Mouse (Mus musculus): ENCODE data around the gene Olfml3. TPM values are rescaled to one million over a fixed set of nuclear protein-coding genes. Genes with fewer than 3 reads are reported as not detected.

Olfml3 gene
- 2.7 and 2.8 TPM in 2 replicates for polyA plus RNA-seq (2015; fragmentation: Nextera tagmentation; extraction: Ambion mirVana)

DNA sequence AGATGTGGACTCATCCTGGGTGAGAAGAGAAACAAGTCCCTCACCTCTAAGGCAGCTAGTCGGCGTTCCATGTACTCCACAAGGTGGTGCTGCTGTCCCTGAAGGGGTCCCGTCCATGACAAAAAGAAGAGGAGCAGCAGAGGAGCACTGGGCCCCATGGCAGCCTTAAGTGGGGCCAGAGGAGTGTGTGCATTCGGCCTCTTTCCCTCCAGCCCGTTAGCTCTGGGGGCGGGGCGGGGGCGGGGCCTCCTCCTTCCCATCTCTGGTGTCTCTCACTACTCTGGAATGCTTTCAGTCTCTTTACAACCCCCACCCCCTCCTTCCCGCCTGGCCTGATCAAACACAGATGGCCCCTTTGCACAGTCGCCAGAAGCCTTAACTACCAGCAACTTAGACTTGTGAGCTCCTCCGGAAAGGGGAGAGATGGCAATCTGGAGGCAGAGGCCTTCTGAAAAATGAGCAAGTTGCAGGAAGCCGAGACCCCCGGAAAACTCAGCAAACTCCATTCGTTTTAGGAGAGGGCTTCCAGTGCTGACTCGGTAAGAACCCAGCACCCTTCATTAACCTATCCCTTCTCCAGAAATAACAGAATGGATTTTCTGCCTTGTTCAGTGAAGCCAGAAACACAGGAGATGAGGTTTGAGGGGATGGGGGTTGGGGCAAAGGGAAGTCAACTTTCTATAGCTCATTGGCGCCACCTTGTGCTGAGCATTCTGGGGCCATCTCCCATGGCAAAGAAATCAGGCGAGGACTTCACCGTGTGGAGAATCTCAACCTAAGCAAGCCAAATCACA is at the start of gene Olfml3:
Olfml3 (minus strand) TSS at position 224 of the 794 bp plus-strand sequence.
- DNase-seq (peak; percentile 47), ATAC-seq (ENCODE audit: low read depth) (peak; percentile 75)
- H3K4me1 ChIP-seq (replicated peaks) = peaks cover 37% of the 10 kb centered on the region
- H3K4me3 ChIP-seq (replicated peaks) = peak within 1 kb of the TSS; percentile 47
- 3% methylated on average over 18 of the region's 18 CpGs for WGBS (ENCODE audit: insufficient replicate concordance)
- no peak within 1 kb of the TSS for H3K9ac ChIP-seq
- peak within 1 kb of the TSS; percentile 68 for H3K27ac ChIP-seq
- H3K27me3 ChIP-seq = no peaks in the 10 kb centered on the region
- H3K36me3 ChIP-seq = peaks cover 38% of the 10 kb centered on the region
- H3K9me3 ChIP-seq (replicated peaks) = no peaks in the 10 kb centered on the region
- peak within 1 kb of the TSS; percentile 69 for H3K4me2 ChIP-seq

DNA sequence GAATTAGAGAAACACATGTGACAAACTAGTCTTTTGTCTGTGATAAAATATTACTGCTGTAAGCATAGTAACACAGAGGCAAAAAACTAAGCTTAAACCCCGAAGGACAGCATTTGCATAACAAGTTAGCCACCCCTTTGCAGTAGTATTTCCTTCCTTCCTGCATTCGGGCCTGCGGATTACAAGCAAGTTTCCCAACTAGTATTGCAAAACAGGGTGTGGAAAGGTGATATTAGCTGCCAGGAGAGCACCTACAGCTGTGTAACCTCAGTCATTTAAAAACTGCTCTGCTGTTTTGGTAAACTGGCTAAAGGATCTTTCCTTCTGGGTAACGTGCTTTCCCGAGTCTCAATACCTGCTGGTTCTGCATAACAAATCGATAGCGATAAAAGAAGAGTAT is 49.4 kb upstream of the Olfml3 start:
- 42% methylated on average over 7 of the region's 7 CpGs for WGBS (ENCODE audit: insufficient replicate concordance)

DNA sequence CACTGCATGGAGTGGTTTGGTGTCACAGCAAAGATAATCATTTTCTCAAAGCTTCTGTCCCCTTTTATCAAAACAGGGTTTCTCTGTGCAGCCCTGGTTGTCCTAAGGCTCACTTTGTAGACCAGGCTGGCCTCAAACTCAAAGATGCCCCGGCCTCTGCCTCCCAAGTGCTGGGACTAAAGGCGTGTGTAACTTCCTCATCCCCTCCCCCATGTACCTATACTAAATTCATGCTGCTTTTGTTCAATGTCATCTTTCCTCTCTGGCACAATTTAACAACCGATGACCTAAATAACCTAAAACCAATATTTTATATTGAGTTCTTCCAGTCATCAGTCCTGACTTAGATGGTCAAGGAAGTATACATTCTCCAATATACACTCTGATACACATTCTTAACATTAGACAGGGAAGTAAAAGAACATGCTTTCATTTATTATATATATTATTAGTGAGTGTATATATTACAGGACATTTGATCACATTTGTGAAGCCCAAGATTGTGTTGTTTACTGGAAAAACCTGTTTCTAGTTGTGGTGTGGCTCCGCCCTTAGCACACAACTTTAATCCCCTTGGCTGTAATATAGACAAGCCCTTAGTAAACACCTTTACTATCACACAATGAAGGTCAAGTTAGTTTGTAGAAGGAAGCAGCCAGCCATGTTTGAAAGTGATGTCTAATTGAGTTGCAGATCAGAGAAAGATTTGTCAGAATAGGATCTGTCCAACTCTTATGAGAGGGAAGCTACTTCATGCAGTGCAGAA is 45.2 kb upstream of the Olfml3 start:
- WGBS (ENCODE audit: insufficient replicate concordance) = 52% methylated on average over 4 of the region's 4 CpGs

More for the DNA sequence above, 49.4 kb upstream of the Olfml3 start:
- Histone ChIP-seq H3K4me2 (peak overlapping the region; percentile 76), H3K36me3 (peaks cover 15% of the 10 kb centered on the region), H3K27me3 (no peaks in the 10 kb centered on the region), H3K27ac (peak overlapping the region; percentile 54), H3K9ac (no peak overlapping the region), H3K9me3 (replicated peaks) (no peaks in the 10 kb centered on the region), H3K4me3 (replicated peaks) (0 out of 2 replicates have a peak overlapping the region, but pooled peaks have one; percentile 7), H3K4me1 (replicated peaks) (peaks cover 79% of the 10 kb centered on the region)
- no peak for ATAC-seq (ENCODE audit: low read depth)
- no peak for DNase-seq

DNA sequence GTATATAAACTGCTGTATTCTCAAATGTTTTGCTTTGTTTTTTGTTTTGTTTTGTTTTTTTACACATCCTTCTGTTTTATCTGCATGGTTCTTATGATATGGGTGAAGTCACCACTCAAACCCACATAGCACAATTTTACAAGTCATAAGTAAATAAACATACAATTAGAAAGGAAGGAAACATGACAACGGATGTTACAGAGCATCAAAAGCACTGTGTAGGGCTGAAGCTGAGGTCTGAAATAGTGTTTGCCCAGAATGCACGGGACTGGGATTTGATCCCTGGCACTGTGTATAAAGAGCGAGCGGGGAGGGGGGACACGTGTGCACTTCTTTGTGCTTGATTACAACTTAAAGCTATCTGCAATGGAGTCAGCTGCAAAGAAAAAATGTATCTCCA is 43.0 kb upstream of the Olfml3 start:
- Histone ChIP-seq H3K9me3 (replicated peaks) (no peaks in the 10 kb centered on the region), H3K4me1 (replicated peaks) (peaks cover 76% of the 10 kb centered on the region), H3K27ac (no peak overlapping the region), H3K4me3 (replicated peaks) (no peak overlapping the region), H3K9ac (no peak overlapping the region), H3K27me3 (no peaks in the 10 kb centered on the region), H3K4me2 (no peak overlapping the region), H3K36me3 (peaks cover 35% of the 10 kb centered on the region)
- 81% methylated on average over 5 of the region's 5 CpGs for WGBS (ENCODE audit: insufficient replicate concordance)
- DNase-seq (no peak), ATAC-seq (ENCODE audit: low read depth) (no peak)

More for the DNA sequence above, 45.2 kb upstream of the Olfml3 start:
- H3K9me3 ChIP-seq (replicated peaks) = no peaks in the 10 kb centered on the region
- H3K36me3 ChIP-seq = peaks cover 19% of the 10 kb centered on the region
- H3K4me1 ChIP-seq (replicated peaks) = peaks cover 95% of the 10 kb centered on the region
- H3K27me3 ChIP-seq = no peaks in the 10 kb centered on the region
- ATAC-seq (ENCODE audit: low read depth) = no peak
- H3K27ac ChIP-seq = peak overlapping the region; percentile 9
- no peak overlapping the region for H3K4me3 ChIP-seq (replicated peaks)
- H3K4me2 ChIP-seq = no peak overlapping the region
- H3K9ac ChIP-seq = peak overlapping the region; percentile 39; the same call in 1 of the 2 replicates
- DNase-seq = no peak

DNA sequence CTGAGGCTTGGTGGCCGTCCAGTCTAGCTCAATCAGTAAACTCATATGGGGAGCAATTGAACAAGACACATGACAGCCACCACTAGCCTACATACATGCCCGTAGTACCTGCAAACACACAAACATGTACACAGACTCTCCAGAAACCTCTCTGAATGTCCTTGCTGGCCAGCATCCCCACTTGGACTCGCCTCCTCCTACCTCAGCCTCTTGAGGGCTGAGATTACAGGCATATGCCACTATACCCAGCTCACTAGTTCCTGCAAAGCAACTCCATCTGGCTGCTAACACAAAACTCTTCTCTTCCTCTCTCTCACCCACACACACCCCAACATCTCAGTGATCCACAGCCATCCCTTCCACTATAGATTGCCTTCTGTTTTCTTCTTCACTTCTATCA is 42.5 kb upstream of the Olfml3 start:
- ATAC-seq (ENCODE audit: low read depth) (no peak), DNase-seq (no peak)
- H3K4me1 ChIP-seq (replicated peaks) = peaks cover 72% of the 10 kb centered on the region
- H3K27me3 ChIP-seq = no peaks in the 10 kb centered on the region
- WGBS (ENCODE audit: insufficient replicate concordance) = 75% methylated on average over 3 of the region's 3 CpGs
- no peak overlapping the region for H3K9ac ChIP-seq
- no peaks in the 10 kb centered on the region for H3K9me3 ChIP-seq (replicated peaks)
- H3K27ac ChIP-seq = no peak overlapping the region
- no peak overlapping the region for H3K4me3 ChIP-seq (replicated peaks)
- H3K4me2 ChIP-seq = no peak overlapping the region
- H3K36me3 ChIP-seq = peaks cover 40% of the 10 kb centered on the region

DNA sequence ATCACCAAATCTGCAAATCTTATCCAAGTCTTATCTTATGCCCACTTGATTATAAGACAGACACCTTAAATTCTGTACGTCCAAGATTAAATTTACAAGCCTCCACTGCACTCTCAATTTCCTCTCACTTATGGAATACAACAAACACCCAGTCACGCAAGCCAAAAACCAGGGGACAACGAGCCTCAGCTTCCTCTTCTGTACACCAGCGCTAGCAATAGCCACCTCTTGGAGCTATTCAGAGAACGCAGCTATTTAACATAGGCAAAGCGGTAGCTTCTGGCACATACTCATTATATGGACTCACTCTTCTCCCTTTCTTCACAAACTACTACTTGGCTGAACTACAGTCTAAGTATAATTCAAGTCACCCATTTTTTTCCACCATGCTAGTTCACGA is 41.4 kb upstream of the Olfml3 start:
- DNase-seq (no peak), ATAC-seq (ENCODE audit: low read depth) (no peak)
- Histone ChIP-seq H3K9me3 (replicated peaks) (no peaks in the 10 kb centered on the region), H3K36me3 (peaks cover 47% of the 10 kb centered on the region), H3K4me1 (replicated peaks) (peaks cover 64% of the 10 kb centered on the region), H3K4me2 (no peak overlapping the region), H3K9ac (no peak overlapping the region), H3K4me3 (replicated peaks) (no peak overlapping the region), H3K27me3 (no peaks in the 10 kb centered on the region), H3K27ac (peak overlapping the region; percentile 43; the same call in 1 of the 2 replicates)
- WGBS (ENCODE audit: insufficient replicate concordance) = 56% methylated on average over 7 of the region's 7 CpGs

DNA sequence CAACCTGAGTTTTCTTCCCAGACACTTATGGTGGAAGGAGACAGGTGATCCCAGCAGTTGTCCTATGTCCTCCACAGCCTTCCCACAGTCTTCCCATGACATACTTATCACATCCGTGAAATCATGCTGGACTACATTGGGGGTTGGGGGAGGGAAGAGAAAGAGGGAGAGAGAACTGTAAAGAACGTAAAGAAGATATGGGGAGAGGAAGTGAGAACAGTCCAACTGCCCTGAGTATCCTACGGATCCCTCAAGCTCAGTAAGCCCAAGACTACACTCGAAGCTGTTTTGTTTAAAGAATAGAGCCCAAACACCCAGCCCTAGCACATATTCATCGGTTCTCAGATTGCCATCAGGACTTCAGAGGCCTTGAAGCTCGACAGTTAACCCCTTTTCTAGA is 40.9 kb upstream of the Olfml3 start:
- peaks cover 59% of the 10 kb centered on the region for H3K4me1 ChIP-seq (replicated peaks)
- ATAC-seq (ENCODE audit: low read depth) = no peak
- H3K27ac ChIP-seq = no peak overlapping the region
- no peaks in the 10 kb centered on the region for H3K27me3 ChIP-seq
- no peak overlapping the region for H3K4me3 ChIP-seq (replicated peaks)
- H3K9ac ChIP-seq = no peak overlapping the region
- no peak for DNase-seq
- no peak overlapping the region for H3K4me2 ChIP-seq
- no peaks in the 10 kb centered on the region for H3K9me3 ChIP-seq (replicated peaks)
- 67% methylated on average over 6 of the region's 6 CpGs for WGBS (ENCODE audit: insufficient replicate concordance)
- peaks cover 48% of the 10 kb centered on the region for H3K36me3 ChIP-seq

DNA sequence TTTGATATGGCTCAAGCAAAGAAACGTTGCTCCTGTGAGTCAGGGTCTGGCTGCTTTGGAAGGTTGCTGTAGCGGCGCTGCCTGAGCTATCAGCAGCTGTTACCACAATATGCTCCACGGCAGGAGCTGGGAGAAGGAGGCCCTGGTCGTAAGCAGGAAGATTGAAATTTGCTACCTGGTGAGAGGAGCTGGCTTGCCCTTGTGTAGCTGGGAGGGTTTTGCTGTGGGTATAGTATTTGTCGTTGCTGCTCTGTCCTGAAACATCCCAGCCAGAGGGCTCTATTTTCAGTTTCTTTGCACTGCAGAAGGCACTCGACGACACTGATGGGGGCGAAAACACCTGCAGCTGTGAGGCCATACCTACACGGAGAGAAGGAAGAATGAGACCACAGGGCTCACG is 40.1 kb upstream of the Olfml3 start:
- Histone ChIP-seq H3K4me2 (no peak overlapping the region), H3K9ac (no peak overlapping the region), H3K9me3 (replicated peaks) (no peaks in the 10 kb centered on the region), H3K36me3 (peaks cover 49% of the 10 kb centered on the region), H3K27ac (no peak overlapping the region), H3K4me1 (replicated peaks) (peaks cover 56% of the 10 kb centered on the region), H3K4me3 (replicated peaks) (no peak overlapping the region), H3K27me3 (no peaks in the 10 kb centered on the region)
- 80% methylated on average over 11 of the region's 11 CpGs for WGBS (ENCODE audit: insufficient replicate concordance)
- ATAC-seq (ENCODE audit: low read depth) (no peak), DNase-seq (no peak)

DNA sequence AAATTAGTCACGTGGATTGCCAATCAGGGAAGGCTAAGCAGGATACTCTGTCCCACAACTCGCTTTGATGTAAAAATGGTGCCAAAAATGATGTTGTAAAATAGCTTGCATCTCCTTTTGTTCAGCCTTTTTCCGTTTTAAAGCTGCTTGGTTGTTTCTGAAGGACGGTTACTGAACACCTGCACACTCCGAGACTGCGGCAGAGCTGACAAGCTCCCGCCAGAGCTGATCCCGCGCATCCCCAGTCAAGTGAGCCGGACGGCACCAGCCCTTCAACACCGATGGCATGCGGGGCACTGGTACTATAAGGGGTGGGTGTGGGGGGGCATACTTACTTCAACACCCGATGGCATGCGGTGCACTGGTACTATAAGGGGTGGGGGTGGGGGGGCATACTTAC is 36.2 kb upstream of the Olfml3 start:
- ATAC-seq (ENCODE audit: low read depth) (no peak), DNase-seq (no peak)
- Histone ChIP-seq H3K4me2 (no peak overlapping the region), H3K9ac (no peak overlapping the region), H3K9me3 (replicated peaks) (no peaks in the 10 kb centered on the region), H3K36me3 (peaks cover 86% of the 10 kb centered on the region), H3K4me3 (replicated peaks) (no peak overlapping the region), H3K27me3 (no peaks in the 10 kb centered on the region), H3K4me1 (replicated peaks) (peaks cover 25% of the 10 kb centered on the region), H3K27ac (no peak overlapping the region)
- 95% methylated on average over 15 of the region's 15 CpGs for WGBS (ENCODE audit: insufficient replicate concordance)

DNA sequence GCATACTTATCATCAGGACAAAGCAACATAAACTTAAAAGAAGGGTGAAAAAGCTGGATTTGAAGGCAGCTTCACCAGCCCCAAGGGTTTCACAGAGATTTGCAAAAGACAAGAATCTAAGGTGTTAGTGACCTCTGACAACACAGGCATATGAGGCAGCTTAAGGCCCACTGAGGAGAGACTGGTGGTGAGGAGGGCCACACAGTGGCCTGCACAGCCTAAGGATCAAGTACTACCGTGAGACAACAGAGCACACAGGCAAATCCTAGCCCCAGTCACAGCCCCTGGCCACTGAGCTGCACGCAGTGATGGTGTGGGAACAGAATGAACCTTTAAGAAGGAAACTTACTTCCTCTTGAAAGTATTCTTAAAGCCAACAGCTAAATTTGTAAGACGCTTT is 35.7 kb upstream of the Olfml3 start:
- Histone ChIP-seq H3K9ac (no peak overlapping the region), H3K27me3 (no peaks in the 10 kb centered on the region), H3K4me2 (no peak overlapping the region), H3K27ac (no peak overlapping the region), H3K4me1 (replicated peaks) (peaks cover 20% of the 10 kb centered on the region), H3K9me3 (replicated peaks) (no peaks in the 10 kb centered on the region), H3K36me3 (peaks cover 89% of the 10 kb centered on the region), H3K4me3 (replicated peaks) (no peak overlapping the region)
- no peak for ATAC-seq (ENCODE audit: low read depth)
- 77% methylated on average over 3 of the region's 3 CpGs for WGBS (ENCODE audit: insufficient replicate concordance)
- no peak for DNase-seq

DNA sequence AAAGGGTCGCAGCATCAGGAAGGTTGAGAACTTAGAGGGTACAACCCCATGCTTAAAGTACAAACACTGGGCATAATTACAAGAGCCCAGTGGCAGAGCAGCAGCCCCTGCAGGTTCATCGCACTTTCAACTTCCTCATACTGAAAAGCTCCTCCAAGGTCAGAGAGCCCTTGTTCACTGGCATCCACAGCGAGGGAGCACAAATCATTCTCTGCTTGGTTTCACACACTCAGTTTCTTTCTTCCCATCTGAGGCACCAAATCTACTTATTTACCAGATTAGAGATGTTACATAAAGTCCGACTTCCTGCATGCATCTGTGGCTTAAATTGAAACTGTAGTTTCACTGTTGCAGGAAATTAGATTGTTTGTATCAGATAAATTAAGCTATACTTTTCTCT is 35.0 kb upstream of the Olfml3 start:
- no peak for ATAC-seq (ENCODE audit: low read depth)
- peaks cover 89% of the 10 kb centered on the region for H3K36me3 ChIP-seq
- 56% methylated on average over 4 of the region's 4 CpGs for WGBS (ENCODE audit: insufficient replicate concordance)

More for the DNA sequence above, 35.0 kb upstream of the Olfml3 start:
- Histone ChIP-seq H3K4me1 (replicated peaks) (peaks cover 14% of the 10 kb centered on the region), H3K27me3 (no peaks in the 10 kb centered on the region), H3K9ac (no peak overlapping the region), H3K27ac (no peak overlapping the region), H3K4me3 (replicated peaks) (no peak overlapping the region), H3K4me2 (no peak overlapping the region), H3K9me3 (replicated peaks) (no peaks in the 10 kb centered on the region)
- DNase-seq = no peak

Data from liver, embryonic 13.5 days (tissue).